Mouse (Mus musculus): Measurements from ENCODE around the gene Gm10273. TPM values are rescaled to one million over a fixed set of nuclear protein-coding genes. Genes with fewer than 3 reads are reported as not detected.

Gene Gm10273
- polyA plus RNA-seq, 1 experiment from 2014 or later, result not detected

DNA sequence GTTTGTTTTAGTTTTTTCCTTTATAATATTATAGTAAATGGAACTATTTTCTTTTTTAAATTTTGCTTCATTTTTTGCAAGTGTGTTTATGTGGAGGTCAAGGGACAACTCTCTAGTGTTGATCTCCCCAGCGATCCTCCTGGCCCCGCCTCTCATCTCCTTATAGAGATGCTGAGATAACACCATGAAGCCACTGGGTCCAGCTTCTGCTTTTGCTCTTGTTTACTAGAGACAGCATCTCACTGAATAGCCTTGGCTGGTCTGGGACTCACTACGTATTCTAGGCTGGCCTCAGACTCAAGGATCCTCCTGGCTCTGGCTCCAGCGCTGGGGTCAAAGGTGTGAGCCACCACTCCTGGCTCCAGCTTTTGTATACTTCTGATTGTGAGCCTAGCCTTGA is 24.1 kb downstream of the Gm10273 start:
- no peaks in the 10 kb centered on the region for H3K36me3 ChIP-seq (ENCODE audit: control insufficient read depth, insufficient read depth, low read length)
- 83% methylated on average over 4 of the region's 4 CpGs for WGBS
- no peak overlapping the region for H3K9ac ChIP-seq (ENCODE audit: low read depth, low read length)
- H3K9me3 ChIP-seq (ENCODE audit: control insufficient read depth, low read length), result no peaks in the 10 kb centered on the region
- H3K27ac ChIP-seq (ENCODE audit: low read length), result no peak overlapping the region
- no peak overlapping the region for H3K4me2 ChIP-seq (ENCODE audit: low read depth, low read length)
- ATAC-seq, result no peak
- no peaks in the 10 kb centered on the region for H3K4me1 ChIP-seq (ENCODE audit: control insufficient read depth, insufficient read depth, low read length)
- no peak overlapping the region for H3K4me3 ChIP-seq (ENCODE audit: low read length)
- no peaks in the 10 kb centered on the region for H3K27me3 ChIP-seq (replicated peaks; ENCODE audit: control insufficient read depth, insufficient read depth, low read length)

GRCm38 (mm10) chr10:59424453-59424852 is 29.0 kb downstream of the Gm10273 start:
- Histone ChIP-seq H3K36me3 (ENCODE audit: control insufficient read depth, insufficient read depth, low read length) (no peaks in the 10 kb centered on the region), H3K4me2 (ENCODE audit: low read depth, low read length) (no peak overlapping the region), H3K27ac (ENCODE audit: low read length) (no peak overlapping the region), H3K9me3 (ENCODE audit: control insufficient read depth, low read length) (no peaks in the 10 kb centered on the region), H3K27me3 (replicated peaks; ENCODE audit: control insufficient read depth, insufficient read depth, low read length) (no peaks in the 10 kb centered on the region), H3K4me1 (ENCODE audit: control insufficient read depth, insufficient read depth, low read length) (0 out of 2 replicates have a peak, but pooled peaks cover 2% of the 10 kb centered on the region), H3K9ac (ENCODE audit: low read depth, low read length) (no peak overlapping the region), H3K4me3 (ENCODE audit: low read length) (no peak overlapping the region)
- ATAC-seq, result no peak
- 55% methylated on average over 3 of the region's 3 CpGs for WGBS

DNA sequence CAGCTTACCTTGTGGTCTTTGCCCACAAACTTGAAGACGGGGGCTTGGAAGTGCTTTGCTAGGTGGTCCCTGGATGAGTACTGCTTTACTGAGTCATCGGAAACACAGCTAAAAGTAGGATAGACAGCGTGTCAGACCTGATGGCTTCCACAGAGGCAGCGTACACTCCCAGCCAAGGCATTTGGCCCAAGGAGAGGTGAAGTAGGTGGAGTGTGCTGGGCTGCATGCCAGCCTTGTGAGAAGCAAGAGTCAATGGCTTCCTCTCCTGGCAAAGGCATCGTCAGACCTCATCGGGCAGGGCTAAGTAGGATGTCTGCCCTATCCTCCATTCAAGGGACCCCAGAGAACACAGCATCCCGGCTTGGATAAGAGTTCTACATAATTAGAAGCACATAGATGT is 29.9 kb downstream of the Gm10273 start:
- Histone ChIP-seq H3K4me2 (ENCODE audit: low read depth, low read length) (no peak overlapping the region), H3K9me3 (ENCODE audit: control insufficient read depth, low read length) (no peaks in the 10 kb centered on the region), H3K9ac (ENCODE audit: low read depth, low read length) (no peak overlapping the region), H3K27ac (ENCODE audit: low read length) (no peak overlapping the region), H3K36me3 (ENCODE audit: control insufficient read depth, insufficient read depth, low read length) (no peaks in the 10 kb centered on the region), H3K4me3 (ENCODE audit: low read length) (no peak overlapping the region), H3K27me3 (replicated peaks; ENCODE audit: control insufficient read depth, insufficient read depth, low read length) (no peaks in the 10 kb centered on the region), H3K4me1 (ENCODE audit: control insufficient read depth, insufficient read depth, low read length) (peaks cover 6% of the 10 kb centered on the region)
- ATAC-seq, result no peak
- WGBS, result 75% methylated on average over 7 of the region's 7 CpGs

DNA sequence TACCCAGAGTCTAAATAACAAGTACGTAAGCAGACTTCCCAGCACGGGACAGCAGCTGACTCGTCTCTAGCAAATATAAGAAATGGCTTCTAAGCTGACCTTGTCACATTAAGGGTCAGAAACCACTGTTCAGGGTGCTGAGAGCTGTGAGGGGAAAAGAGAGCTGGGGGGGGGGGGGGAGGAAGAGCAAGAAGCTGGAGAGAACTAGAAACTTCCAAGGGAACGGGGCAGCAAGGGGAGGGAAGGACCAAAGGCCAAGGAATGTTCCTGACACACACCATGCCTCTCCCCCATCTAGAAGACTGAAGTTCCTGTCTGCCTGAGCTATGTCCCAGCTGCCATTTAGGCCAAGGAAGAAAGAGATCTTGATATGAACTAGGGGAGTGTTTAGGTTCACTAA is 30.9 kb downstream of the Gm10273 start:
- Histone ChIP-seq H3K4me2 (ENCODE audit: low read depth, low read length) (no peak overlapping the region), H3K36me3 (ENCODE audit: control insufficient read depth, insufficient read depth, low read length) (no peaks in the 10 kb centered on the region), H3K27ac (ENCODE audit: low read length) (no peak overlapping the region), H3K9ac (ENCODE audit: low read depth, low read length) (no peak overlapping the region), H3K4me1 (ENCODE audit: control insufficient read depth, insufficient read depth, low read length) (peaks cover 8% of the 10 kb centered on the region), H3K27me3 (replicated peaks; ENCODE audit: control insufficient read depth, insufficient read depth, low read length) (no peaks in the 10 kb centered on the region), H3K9me3 (ENCODE audit: control insufficient read depth, low read length) (no peaks in the 10 kb centered on the region), H3K4me3 (ENCODE audit: low read length) (no peak overlapping the region)
- 60% methylated on average over 4 of the region's 4 CpGs for WGBS
- ATAC-seq, result no peak

GRCm38 (mm10) chr10:59429448-59430135 is 34.2 kb downstream of the Gm10273 start:
- WGBS, result 66% methylated on average over 16 of the region's 16 CpGs
- Histone ChIP-seq H3K27me3 (replicated peaks; ENCODE audit: control insufficient read depth, insufficient read depth, low read length) (no peaks in the 10 kb centered on the region), H3K4me1 (ENCODE audit: control insufficient read depth, insufficient read depth, low read length) (peaks cover 8% of the 10 kb centered on the region), H3K9ac (ENCODE audit: low read depth, low read length) (no peak overlapping the region), H3K4me3 (ENCODE audit: low read length) (no peak overlapping the region), H3K27ac (ENCODE audit: low read length) (no peak overlapping the region), H3K9me3 (ENCODE audit: control insufficient read depth, low read length) (no peaks in the 10 kb centered on the region), H3K4me2 (ENCODE audit: low read depth, low read length) (no peak overlapping the region), H3K36me3 (ENCODE audit: control insufficient read depth, insufficient read depth, low read length) (no peaks in the 10 kb centered on the region)
- 0 out of 2 replicates have a peak, but pooled peaks have one; percentile 6 for ATAC-seq

DNA sequence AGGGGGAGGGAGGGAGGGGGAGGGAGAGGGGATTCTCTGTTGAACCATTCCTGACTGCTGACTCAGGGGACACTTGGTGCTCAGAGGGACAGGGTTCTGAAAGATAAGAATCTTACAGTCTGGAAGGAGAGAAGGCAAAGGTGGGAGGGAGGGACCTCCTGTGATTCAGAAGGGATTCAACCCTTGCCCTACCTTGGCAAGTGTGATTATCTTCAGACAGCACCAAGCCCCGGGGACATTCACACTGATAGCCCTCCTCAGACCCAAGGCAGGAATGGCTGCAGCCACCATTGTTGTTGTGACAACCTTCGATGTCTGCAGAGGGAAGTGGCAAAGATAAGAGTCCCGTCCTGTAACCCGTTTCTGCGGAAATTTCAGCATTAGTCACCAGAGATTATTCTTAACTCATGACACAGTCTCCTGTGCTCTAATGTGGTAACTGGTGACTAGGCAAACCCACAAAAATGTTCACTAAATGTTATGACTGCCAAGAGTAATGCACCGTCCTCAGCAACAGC is 35.3 kb downstream of the Gm10273 start:
- no peaks in the 10 kb centered on the region for H3K36me3 ChIP-seq (ENCODE audit: control insufficient read depth, insufficient read depth, low read length)
- H3K9me3 ChIP-seq (ENCODE audit: control insufficient read depth, low read length), result no peaks in the 10 kb centered on the region
- no peak overlapping the region for H3K27ac ChIP-seq (ENCODE audit: low read length)
- 0 out of 2 replicates have a peak overlapping the region, but pooled peaks have one; percentile 12 for H3K4me2 ChIP-seq (ENCODE audit: low read depth, low read length)
- no peak overlapping the region for H3K4me3 ChIP-seq (ENCODE audit: low read length)
- peaks cover 8% of the 10 kb centered on the region for H3K4me1 ChIP-seq (ENCODE audit: control insufficient read depth, insufficient read depth, low read length)
- ATAC-seq, result peak; percentile 88
- 51% methylated on average over 6 of the region's 6 CpGs for WGBS
- H3K27me3 ChIP-seq (replicated peaks; ENCODE audit: control insufficient read depth, insufficient read depth, low read length), result no peaks in the 10 kb centered on the region
- H3K9ac ChIP-seq (ENCODE audit: low read depth, low read length), result no peak overlapping the region

DNA sequence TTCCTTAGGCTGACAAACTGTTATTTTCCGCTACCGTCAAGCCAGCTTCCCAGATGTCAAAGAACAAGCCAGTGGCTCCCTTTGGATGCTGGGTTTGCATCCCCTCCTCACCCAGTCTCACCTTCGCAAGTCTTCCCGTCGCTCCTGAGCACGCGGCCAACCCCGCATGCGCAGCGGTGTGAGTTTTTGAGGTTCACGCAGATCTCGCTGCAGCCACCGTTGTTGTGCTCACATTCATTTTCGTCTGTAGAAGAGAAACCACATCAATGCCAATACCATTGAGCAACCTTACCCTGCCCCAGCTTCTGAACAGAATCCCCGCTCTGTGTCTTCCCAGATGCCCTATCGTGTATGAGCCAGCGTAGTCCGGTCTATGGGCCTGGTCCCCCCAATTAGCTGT is 40.3 kb downstream of the Gm10273 start:
- H3K9me3 ChIP-seq (ENCODE audit: control insufficient read depth, low read length), result no peaks in the 10 kb centered on the region
- H3K4me3 ChIP-seq (ENCODE audit: low read length), result no peak overlapping the region
- H3K9ac ChIP-seq (ENCODE audit: low read depth, low read length), result no peak overlapping the region
- no peak for ATAC-seq
- no peaks in the 10 kb centered on the region for H3K27me3 ChIP-seq (replicated peaks; ENCODE audit: control insufficient read depth, insufficient read depth, low read length)
- H3K36me3 ChIP-seq (ENCODE audit: control insufficient read depth, insufficient read depth, low read length), result no peaks in the 10 kb centered on the region
- no peaks in the 10 kb centered on the region for H3K4me1 ChIP-seq (ENCODE audit: control insufficient read depth, insufficient read depth, low read length)
- WGBS, result 95% methylated on average over 18 of the region's 18 CpGs
- no peak overlapping the region for H3K4me2 ChIP-seq (ENCODE audit: low read depth, low read length)
- H3K27ac ChIP-seq (ENCODE audit: low read length), result no peak overlapping the region

GRCm38 (mm10) chr10:59438651-59439050 is 43.2 kb downstream of the Gm10273 start:
- peaks cover 5% of the 10 kb centered on the region; the same call in 1 of the 2 replicates for H3K4me1 ChIP-seq (ENCODE audit: control insufficient read depth, insufficient read depth, low read length)
- no peak for ATAC-seq
- H3K9me3 ChIP-seq (ENCODE audit: control insufficient read depth, low read length), result no peaks in the 10 kb centered on the region
- H3K27me3 ChIP-seq (replicated peaks; ENCODE audit: control insufficient read depth, insufficient read depth, low read length), result no peaks in the 10 kb centered on the region
- H3K27ac ChIP-seq (ENCODE audit: low read length), result no peak overlapping the region
- no peak overlapping the region for H3K4me3 ChIP-seq (ENCODE audit: low read length)
- no peak overlapping the region for H3K4me2 ChIP-seq (ENCODE audit: low read depth, low read length)
- 92% methylated on average over 12 of the region's 12 CpGs for whole genome bisulfite sequencing
- no peaks in the 10 kb centered on the region for H3K36me3 ChIP-seq (ENCODE audit: control insufficient read depth, insufficient read depth, low read length)
- H3K9ac ChIP-seq (ENCODE audit: low read depth, low read length), result no peak overlapping the region

DNA sequence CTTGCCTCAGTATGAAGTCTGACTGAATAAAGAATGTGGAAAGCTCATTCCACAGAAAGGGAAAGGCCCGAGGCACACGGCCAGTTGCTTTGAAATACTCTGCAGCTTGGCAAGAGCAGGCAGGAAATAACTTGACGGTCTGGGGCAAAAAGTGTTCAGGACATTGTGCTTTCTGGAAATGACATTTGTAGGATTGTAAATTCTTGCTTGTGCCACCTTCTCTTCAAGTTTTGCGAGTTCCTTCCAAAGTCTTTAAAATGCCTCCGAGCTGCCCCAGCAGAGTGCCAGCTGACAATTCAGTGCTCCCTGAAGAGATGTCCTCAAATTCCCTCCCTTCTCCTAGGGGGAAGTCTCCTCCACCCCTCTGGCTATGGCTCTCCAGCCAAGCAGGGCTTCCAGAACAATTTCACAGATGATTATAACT is 44.1 kb downstream of the Gm10273 start:
- WGBS, result 43% methylated on average over 5 of the region's 5 CpGs
- Histone ChIP-seq H3K4me1 (ENCODE audit: control insufficient read depth, insufficient read depth, low read length) (peaks cover 5% of the 10 kb centered on the region; the same call in 1 of the 2 replicates), H3K27me3 (replicated peaks; ENCODE audit: control insufficient read depth, insufficient read depth, low read length) (no peaks in the 10 kb centered on the region), H3K9me3 (ENCODE audit: control insufficient read depth, low read length) (no peaks in the 10 kb centered on the region), H3K36me3 (ENCODE audit: control insufficient read depth, insufficient read depth, low read length) (no peaks in the 10 kb centered on the region), H3K4me3 (ENCODE audit: low read length) (no peak overlapping the region), H3K4me2 (ENCODE audit: low read depth, low read length) (no peak overlapping the region), H3K9ac (ENCODE audit: low read depth, low read length) (no peak overlapping the region), H3K27ac (ENCODE audit: low read length) (no peak overlapping the region)
- ATAC-seq, result no peak
